In the genomic region with DNA sequence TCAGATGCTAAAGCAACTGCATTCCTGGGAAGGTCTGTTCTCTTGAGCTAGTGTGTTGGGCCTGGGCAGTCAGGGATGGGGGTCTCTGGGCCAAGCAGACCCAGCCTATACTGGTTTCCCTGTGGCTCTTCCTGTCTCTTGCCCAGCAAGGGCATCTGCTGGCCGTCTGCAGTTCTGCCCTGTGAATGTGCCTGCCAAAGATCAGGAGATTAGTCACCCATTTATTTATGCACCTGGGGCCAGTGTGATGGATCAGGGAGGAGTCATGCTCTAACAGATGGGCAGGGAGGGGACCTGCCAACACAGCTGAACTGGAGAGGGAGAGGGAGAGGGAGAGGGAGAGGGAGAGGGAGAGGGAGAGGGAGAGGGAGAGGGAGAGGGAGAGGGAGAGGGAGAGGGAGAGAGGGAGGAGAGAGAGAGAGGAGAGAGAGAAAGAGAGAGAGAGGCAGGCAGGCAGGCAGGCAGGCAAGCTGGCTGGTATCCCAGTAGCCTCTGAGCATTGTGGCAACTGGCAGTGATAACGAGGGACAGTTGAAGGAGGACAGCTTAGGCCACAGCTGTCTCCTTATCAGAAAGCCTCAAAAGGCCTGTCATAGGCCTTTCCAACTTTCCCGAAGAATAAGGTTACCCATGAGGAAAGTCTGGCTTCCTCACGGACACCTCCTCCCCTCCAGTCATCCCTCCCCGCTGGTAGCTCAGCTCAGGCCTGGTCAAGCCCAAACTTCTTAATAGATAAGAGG, we compare ENCODE assay signal across 8 mouse cellular contexts. TPM values are rescaled to one million over a fixed set of nuclear protein-coding genes. Genes with fewer than 3 reads are reported as not detected.
DNase-seq lines count a peak whose midpoint lies in the region; ATAC-seq lines count a peak whose summit lies in the region.

No protein-coding gene starts in this region.

- 11% methylated on average over 5 of the region's 5 CpGs for WGBS in heart, embryonic 12.5 days
- 21% methylated on average over 5 of the region's 5 CpGs for WGBS in forebrain, embryonic 11.5 days
- WGBS in kidney, embryonic 16.5 days: 33% methylated on average over 5 of the region's 5 CpGs

- peaks cover 55% of the 10 kb centered on the region for H3K36me3 ChIP-seq in heart, embryonic 12.5 days
- H3K36me3 ChIP-seq in forebrain, embryonic 11.5 days (ENCODE audit: control insufficient read depth, insufficient read depth, low read length): peaks cover 3% of the 10 kb centered on the region; the same call in 1 of the 2 replicates
- H3K36me3 ChIP-seq in kidney, embryonic 16.5 days (ENCODE audit: insufficient read depth, low read length): peaks cover 45% of the 10 kb centered on the region

- H3K27ac ChIP-seq in heart, embryonic 12.5 days (ENCODE audit: poor library complexity, severe bottlenecking): peak overlapping the region; percentile 76
- no peak overlapping the region for H3K27ac ChIP-seq in forebrain, embryonic 11.5 days (ENCODE audit: low read depth, low read length)
- H3K27ac ChIP-seq in kidney, embryonic 16.5 days (ENCODE audit: low read length): peak overlapping the region; percentile 72

- no peak overlapping the region for H3K4me3 ChIP-seq in heart, embryonic 12.5 days
- no peak overlapping the region for H3K4me3 ChIP-seq in forebrain, embryonic 11.5 days (ENCODE audit: low read depth, low read length)
- H3K4me3 ChIP-seq in kidney, embryonic 16.5 days (ENCODE audit: low read length): no peak overlapping the region

- ATAC-seq in heart, embryonic 12.5 days (ENCODE audit: insufficient number of reproducible peaks, low FRiP score): no peak
- no peak for ATAC-seq in forebrain, embryonic 11.5 days (replicated peaks; ENCODE audit: low FRiP score)
- 0 out of 2 replicates have a peak, but pooled peaks have one; percentile 43 for ATAC-seq in kidney, embryonic 16.5 days (ENCODE audit: low FRiP score, low TSS enrichment)

- H3K9me3 ChIP-seq in heart, embryonic 12.5 days (replicated peaks): no peaks in the 10 kb centered on the region
- no peaks in the 10 kb centered on the region for H3K9me3 ChIP-seq in forebrain, embryonic 11.5 days (ENCODE audit: control insufficient read depth, low read length)
- H3K9me3 ChIP-seq in kidney, embryonic 16.5 days (ENCODE audit: low read length): no peaks in the 10 kb centered on the region

- DNase-seq in heart, adult 8-10 months (ENCODE audit: low spot score): no peak
- peak; percentile 96 for DNase-seq in brain, adult 2 months (ENCODE audit: low read depth, low spot score)
- DNase-seq in forebrain, embryonic 11.5 days (ENCODE audit: low spot score): peak; percentile 43
- DNase-seq in right cerebral cortex, postnatal 25 days: no peak
- DNase-seq in left cerebral cortex, postnatal 14 days (ENCODE audit: low spot score in 2 of 2): no peak
- no peak for DNase-seq in natural killer cell, adult 2 months (ENCODE audit: low spot score in 2 of 2)

- H3K27me3 ChIP-seq in heart, embryonic 12.5 days (replicated peaks): peaks cover 20% of the 10 kb centered on the region
- no peaks in the 10 kb centered on the region for H3K27me3 ChIP-seq in forebrain, embryonic 11.5 days (ENCODE audit: control insufficient read depth, insufficient read depth, low read length)
- H3K27me3 ChIP-seq in kidney, embryonic 16.5 days (ENCODE audit: insufficient read depth, low read length): no peaks in the 10 kb centered on the region

- intact Hi-C loops in left cerebral cortex, postnatal 14 days (cut with DNase I): no loop called here

- H3K4me2 ChIP-seq in heart, embryonic 12.5 days: no peak overlapping the region
- H3K4me2 ChIP-seq in forebrain, embryonic 11.5 days (ENCODE audit: low read depth, low read length, severe bottlenecking): no peak overlapping the region
- no peak overlapping the region for H3K4me2 ChIP-seq in kidney, embryonic 16.5 days (replicated peaks; ENCODE audit: low read depth, low read length)

- H3K9ac ChIP-seq in heart, embryonic 12.5 days: 0 out of 2 replicates have a peak overlapping the region, but pooled peaks have one; percentile 22
- H3K9ac ChIP-seq in forebrain, embryonic 11.5 days (ENCODE audit: low read length): no peak overlapping the region
- H3K9ac ChIP-seq in kidney, embryonic 16.5 days (replicated peaks; ENCODE audit: low read length): no peak overlapping the region; the same call in 1 of the 2 replicates

- peaks cover 42% of the 10 kb centered on the region for H3K4me1 ChIP-seq in heart, embryonic 12.5 days (replicated peaks)
- peaks cover 19% of the 10 kb centered on the region for H3K4me1 ChIP-seq in forebrain, embryonic 11.5 days (replicated peaks; ENCODE audit: control insufficient read depth, insufficient read depth, low read length)
- peaks cover 15% of the 10 kb centered on the region for H3K4me1 ChIP-seq in kidney, embryonic 16.5 days (ENCODE audit: insufficient read depth, low read length)

RNA-seq across cellular contexts. Expression of a gene that starts 13.4 kb away (rescaled TPM):
- polyA plus RNA-seq in heart, embryonic 12.5 days (2016; fragmentation: Nextera tagmentation; extraction: Ambion mirVana): 4.0 and 4.5 TPM in 2 replicates
- total RNA-seq in heart, adult 8-10 months (2022): 10 to 100 TPM; 17.9 to 22.9 (median 21.4) TPM
- 0.59 and 0.72 TPM in 2 replicates for polyA plus RNA-seq in forebrain, embryonic 11.5 days (2014; fragmentation: Nextera tagmentation; extraction: Ambion mirVana)
- 2.4 and 3.1 TPM in 2 replicates for polyA plus RNA-seq in kidney, embryonic 16.5 days (2015; fragmentation: Nextera tagmentation; extraction: Ambion mirVana)
- total RNA-seq in left cerebral cortex, postnatal 14 days (2021): 1 to 10 TPM; 1.3 to 1.9 TPM

RNA-seq across cellular contexts. Expression of a gene that starts 16.9 kb away (rescaled TPM):
- 317 and 330 TPM in 2 replicates for polyA plus RNA-seq in heart, embryonic 12.5 days (2016; fragmentation: Nextera tagmentation; extraction: Ambion mirVana)
- total RNA-seq in heart, adult 8-10 months (2022): 100 to 1,000 TPM; 196 to 220 (median 210) TPM
- polyA plus RNA-seq in forebrain, embryonic 11.5 days (2014; fragmentation: Nextera tagmentation; extraction: Ambion mirVana): 332 and 420 TPM in 2 replicates
- polyA plus RNA-seq in kidney, embryonic 16.5 days (2015; fragmentation: Nextera tagmentation; extraction: Ambion mirVana): 189 and 316 TPM in 2 replicates
- 100 to 1,000 TPM; 486 to 490 TPM for total RNA-seq in left cerebral cortex, postnatal 14 days (2021)

RNA-seq across cellular contexts. Expression of a gene that starts 29.9 kb away (rescaled TPM):
- polyA plus RNA-seq in heart, embryonic 12.5 days (2016; fragmentation: Nextera tagmentation; extraction: Ambion mirVana): 2.0 and 2.1 TPM in 2 replicates
- 1 to 10 TPM in 3 of 4 experiments, under 1 TPM in 1; 0.75 to 3.6 (median 1.5) TPM for total RNA-seq in heart, adult 8-10 months (2022)
- 2.4 TPM in 2 replicates for polyA plus RNA-seq in forebrain, embryonic 11.5 days (2014; fragmentation: Nextera tagmentation; extraction: Ambion mirVana)
- 14.4 and 16.2 TPM in 2 replicates for polyA plus RNA-seq in kidney, embryonic 16.5 days (2015; fragmentation: Nextera tagmentation; extraction: Ambion mirVana)
- total RNA-seq in left cerebral cortex, postnatal 14 days (2021): 1 to 10 TPM; 4.8 to 9.0 TPM

Comparison
In these comparisons a context has a peak if more than half of its experiments do, and no peak if none do; other contexts are left out.
1. DNase-seq: peak in brain, adult 2 months (single experiment) and forebrain, embryonic 11.5 days (single experiment); none in heart, adult 8-10 months (single experiment), right cerebral cortex, postnatal 25 days (single experiment), left cerebral cortex, postnatal 14 days (0 of 2) and natural killer cell, adult 2 months (0 of 2).